Mouse (Mus musculus): ENCODE results near the gene Acap1.
"Not testable (repeated sequence)": the region's sequence is repeated elsewhere in the genome, so short reads cannot be mapped to it uniquely, and the experiment has no call there.

Gene Acap1

DNA sequence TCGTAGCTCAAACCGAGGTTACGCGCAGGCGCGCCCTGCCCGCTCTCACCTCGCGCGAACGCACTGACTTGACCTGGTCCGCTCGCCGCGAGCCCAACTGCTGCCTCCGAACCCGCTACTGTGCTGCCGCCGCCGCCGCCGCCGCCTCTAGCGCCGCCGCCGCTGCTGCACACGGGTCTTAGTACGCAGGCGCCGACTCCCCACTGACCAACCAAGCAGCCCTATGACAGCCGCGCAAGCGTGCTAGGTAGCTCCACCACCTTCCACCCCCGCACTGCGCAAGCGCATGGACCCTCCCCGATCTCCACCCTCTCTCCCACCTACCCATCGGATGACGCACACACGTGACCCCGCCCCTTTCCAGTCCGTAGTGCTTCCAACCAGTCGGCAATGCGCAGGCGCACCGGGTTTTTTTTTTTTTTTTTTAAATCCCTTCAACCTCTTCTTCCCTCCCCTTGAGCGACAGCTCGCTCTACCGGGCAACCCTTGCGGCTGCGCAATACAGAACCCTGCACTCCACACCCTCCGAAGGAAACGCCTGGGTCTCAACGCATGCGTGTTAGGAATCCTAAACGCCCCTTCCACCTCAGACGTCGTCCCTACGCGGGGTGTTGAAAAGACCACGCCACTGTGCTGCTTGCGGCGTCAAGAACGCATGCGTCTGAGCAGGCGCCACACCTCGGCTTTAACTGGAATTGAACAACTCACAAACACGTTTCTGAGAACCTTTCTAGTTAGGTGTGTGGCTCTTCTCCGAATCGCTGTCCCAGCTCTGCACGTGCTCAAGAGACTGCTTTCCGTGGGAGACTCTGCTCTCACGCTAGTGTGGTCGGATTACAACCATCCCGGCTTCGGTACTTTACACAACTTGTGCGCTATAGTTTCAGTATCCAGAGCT lies 26.0 kb upstream of the Acap1 start, which contains the start of gene Eif5a:
Eif5a (minus strand) TSS at position 845 of the 898 bp plus-strand sequence.
- DNase-seq (ENCODE audit: low read depth in 1 of 2, low spot score in 2 of 2): peak; percentile 100

DNA sequence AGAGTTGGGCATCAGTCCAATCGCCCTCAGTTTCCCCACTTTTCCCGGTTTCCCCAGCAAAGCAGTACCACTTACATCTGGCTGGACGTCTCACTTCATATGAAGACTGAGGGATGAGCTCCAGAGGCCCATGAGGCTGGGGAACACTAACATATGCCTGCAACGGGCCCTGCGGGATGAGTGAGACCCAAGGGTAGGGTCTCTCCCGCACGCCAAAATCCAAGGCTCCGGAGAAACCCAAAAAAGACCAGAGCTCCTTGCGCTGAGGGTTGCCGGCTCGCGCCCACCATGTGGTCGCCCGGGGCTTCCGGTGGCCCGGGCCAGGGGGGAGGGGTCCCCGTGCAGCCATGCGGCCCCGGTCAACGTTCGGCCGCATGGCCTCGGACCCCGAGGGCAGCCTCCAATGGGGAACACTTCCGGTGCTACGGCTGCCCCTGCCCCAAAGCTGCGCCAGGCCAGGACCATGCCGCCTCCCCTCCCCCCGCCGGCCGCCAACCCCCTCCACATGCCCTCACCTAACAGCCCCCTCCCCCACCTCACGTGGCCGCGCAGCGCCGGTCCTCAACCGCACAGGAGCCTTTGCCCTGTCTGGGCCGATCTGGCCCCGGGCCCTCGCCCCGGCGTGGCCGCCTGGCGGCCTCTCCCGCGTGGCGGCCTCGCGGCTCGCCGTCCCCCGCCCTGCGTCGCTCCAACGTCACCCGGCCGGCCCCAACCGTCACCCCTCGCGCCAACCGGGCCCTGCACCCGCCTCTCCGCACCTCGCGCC lies 25.1 kb upstream of the Acap1 start:
- DNase-seq (ENCODE audit: low read depth in 1 of 2, low spot score in 2 of 2): no peak

DNA sequence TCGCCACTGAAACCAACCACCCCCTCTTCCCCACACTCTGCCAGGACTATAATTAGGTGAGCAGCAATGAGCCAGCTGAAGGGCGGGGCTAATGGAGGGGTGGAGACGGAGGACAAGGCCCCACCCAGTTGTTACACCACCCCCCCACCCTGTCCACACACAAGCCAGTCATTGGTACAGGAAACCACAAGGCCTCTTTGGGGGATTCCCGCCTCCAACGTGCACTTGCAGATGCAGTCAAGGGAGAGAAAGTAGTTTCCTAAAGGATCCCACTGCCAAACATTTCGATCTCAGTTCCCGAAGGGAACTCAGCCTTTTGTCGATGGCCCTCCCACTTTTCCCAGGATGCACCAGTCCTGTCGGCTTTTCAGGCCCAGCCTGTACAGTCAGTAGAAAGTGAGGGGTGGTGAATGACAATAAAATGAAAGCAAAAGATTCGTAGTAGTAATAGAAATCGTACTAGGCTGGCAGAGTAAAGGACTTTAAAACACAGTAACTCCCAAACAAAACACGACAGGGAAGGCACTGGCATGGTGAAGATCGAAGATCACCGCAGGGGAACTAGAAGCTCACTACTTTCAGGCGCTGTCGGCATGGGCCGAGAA lies 24.4 kb upstream of the Acap1 start:
- peak; percentile 65 to 75 for DNase-seq (ENCODE audit: low read depth in 1 of 2, low spot score in 2 of 2)

GRCm38 (mm10) chr11:69919053-69919452 lies 23.7 kb upstream of the Acap1 start:
- no peak for DNase-seq (ENCODE audit: low read depth in 1 of 2, low spot score in 2 of 2)

DNA sequence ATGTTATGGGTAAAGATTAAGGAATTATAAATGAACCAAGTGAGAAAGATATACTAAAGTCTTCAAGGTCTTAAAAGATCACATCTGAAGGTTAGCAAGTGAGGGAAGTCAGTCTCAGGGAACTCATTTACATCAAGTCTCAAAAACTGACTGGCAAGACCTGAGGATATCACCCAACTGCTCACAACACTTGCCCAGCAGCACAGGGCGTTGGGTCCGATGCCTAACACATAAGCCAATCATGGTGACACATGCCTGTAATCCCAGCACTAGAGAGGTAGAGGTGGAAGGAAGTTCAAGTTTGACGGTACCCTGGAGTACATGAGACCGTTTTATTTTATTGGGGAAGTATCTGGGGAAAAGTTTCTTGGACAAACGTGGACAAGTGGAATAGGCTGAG lies 22.8 kb upstream of the Acap1 start:
- DNase-seq (ENCODE audit: low read depth in 1 of 2, low spot score in 2 of 2): no peak

GRCm38 (mm10) chr11:69917379-69917948 lies 22.1 kb upstream of the Acap1 start:
- DNase-seq (ENCODE audit: low read depth in 1 of 2, low spot score in 2 of 2): no peak

GRCm38 (mm10) chr11:69916652-69917378 lies 21.5 kb upstream of the Acap1 start:
- not testable (repeated sequence) for DNase-seq (ENCODE audit: low read depth in 1 of 2, low spot score in 2 of 2)

DNA sequence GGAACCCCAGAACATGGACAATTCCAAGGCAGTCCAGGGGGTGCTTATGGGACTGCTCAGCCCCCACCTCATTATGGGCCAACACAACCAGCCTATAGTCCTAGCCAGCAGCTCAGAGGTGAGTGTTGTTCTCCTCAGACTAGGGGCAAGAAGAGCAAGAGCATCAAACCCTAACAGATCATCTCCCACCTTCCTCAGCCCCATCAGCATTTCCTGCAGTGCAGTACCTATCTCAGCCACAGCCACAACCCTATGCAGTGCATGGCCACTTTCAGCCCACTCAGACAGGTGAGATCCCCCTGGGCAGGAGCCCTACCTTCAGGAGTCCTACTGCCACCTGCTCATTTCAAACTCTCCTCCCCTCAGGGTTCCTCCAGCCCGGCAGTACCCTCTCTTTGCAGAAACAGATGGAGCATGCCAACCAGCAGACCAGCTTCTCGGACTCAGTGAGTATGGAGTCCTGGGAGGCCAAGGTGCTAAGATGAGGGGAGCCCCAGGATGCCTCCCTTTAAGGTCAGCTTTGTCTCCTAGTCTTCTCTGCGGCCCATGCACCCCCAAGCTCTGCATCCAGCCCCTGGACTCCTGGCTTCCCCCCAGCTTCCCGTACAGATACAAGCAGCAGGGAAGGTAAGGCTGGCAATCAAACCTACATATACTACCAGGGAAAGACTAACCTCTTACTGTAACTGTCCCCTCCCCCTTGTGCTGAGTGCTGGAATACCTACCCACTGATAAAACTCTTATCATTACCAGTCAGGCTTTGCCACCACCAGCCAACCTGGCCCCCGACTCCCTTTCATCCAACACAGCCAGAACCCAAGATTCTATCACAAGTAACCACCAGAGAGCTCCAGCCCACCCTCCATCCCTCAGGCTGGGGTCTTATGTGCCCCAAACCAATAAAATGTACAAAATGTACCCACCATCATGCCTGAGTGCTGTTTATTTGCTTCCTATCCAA lies 20.6 kb upstream of the Acap1 start:
- no peak for DNase-seq (ENCODE audit: low read depth in 1 of 2, low spot score in 2 of 2)

DNA sequence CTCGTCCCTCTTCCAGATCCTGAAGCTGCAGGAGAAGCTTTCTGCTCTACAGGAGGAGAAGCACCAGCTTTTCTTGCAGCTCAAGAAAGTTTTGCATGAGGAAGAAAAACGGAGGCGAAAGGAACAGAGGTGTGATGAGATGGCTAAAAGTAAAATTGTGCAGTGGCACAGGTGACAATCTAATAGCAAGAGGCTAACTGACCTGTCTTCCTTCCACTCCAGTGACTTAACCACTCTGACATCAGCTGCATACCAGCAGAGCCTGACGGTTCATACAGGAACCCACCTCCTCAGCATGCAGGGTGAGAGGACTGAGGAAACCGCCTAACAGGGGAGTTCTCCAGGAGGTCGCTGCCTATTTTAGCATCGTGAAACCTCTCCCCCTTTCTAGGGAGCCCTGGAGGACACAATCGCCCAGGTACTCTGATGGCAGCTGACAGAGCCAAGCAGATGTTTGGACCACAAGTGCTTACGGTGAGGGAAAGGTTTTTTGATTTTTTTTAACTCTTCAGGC lies 19.6 kb upstream of the Acap1 start:
- DNase-seq (ENCODE audit: low read depth in 1 of 2, low spot score in 2 of 2): no peak

- no peak for DNase-seq (ENCODE audit: low read depth in 1 of 2, low spot score in 2 of 2)
These were observed 19.0 kb upstream of the Acap1 start for GRCm38 (mm10) chr11:69914372-69914764.

- DNase-seq (ENCODE audit: low read depth in 1 of 2, low spot score in 2 of 2): peak in 1 of 2 experiments; percentile 83
These were observed 18.4 kb upstream of the Acap1 start, which contains the start of gene Gps2 for GRCm38 (mm10) chr11:69913554-69914371. TSS of gene Gps2 (plus strand) at chr11:69913888.

DNA sequence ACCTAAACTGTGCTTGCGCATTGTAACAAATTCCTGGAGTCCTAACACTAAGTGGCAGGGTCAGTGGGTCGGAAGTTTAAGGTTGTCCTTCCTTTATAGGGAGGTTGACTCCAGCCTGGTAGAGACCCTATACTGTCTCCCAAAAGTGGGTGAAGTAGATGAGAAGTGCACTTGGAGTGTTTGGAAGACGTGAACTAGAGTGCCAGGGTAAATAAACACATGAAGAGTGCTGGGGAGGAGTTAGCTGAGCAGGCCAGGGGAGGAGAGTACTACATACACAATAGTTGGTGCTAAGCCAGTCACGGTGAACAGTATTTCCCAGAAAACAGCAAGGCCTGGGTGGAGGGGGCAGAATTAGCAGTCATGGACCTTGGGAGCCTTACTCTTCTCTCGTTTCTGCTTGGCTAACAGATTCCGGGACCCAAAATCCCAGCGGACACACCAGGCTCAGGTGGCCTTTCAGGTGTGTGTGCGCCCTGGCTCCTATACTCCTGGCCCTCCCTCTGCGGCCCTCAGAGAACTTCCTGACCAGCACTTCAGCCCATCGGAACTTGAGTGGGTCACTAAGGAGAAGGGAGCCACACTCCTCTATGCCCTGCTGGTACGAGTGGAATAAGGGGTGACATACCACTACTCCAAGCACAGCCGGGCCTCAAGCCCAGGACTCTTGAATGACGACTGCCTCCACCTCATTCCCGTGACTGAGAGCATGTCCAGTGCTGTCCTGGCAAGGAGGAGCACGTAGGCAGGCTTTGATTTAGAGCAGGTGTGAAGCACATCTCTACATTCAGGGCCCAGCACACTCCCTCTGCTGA lies 17.6 kb upstream of the Acap1 start:
- DNase-seq (ENCODE audit: low read depth in 1 of 2, low spot score in 2 of 2): no peak

DNA sequence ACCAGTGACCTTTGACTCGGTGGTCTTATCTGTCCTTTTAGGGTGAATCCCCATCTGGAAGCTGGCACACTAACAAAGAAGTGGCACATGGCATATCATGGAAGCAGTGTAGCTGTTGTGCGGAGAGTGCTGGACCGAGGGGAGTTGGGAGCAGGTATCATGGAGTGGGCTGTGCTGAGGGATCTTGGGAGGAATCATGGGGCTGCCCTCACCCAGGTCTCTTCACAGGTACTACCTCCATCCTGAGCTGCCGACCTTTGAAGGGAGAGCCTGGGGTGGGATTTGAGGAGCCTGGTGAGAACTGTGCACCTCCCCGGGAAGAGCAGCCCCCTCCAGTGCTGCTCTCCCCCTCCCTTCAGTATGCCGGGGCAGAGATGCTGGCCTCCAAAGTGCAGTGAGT lies 16.4 kb upstream of the Acap1 start:
- DNase-seq (ENCODE audit: low read depth in 1 of 2, low spot score in 2 of 2): no peak

DNA sequence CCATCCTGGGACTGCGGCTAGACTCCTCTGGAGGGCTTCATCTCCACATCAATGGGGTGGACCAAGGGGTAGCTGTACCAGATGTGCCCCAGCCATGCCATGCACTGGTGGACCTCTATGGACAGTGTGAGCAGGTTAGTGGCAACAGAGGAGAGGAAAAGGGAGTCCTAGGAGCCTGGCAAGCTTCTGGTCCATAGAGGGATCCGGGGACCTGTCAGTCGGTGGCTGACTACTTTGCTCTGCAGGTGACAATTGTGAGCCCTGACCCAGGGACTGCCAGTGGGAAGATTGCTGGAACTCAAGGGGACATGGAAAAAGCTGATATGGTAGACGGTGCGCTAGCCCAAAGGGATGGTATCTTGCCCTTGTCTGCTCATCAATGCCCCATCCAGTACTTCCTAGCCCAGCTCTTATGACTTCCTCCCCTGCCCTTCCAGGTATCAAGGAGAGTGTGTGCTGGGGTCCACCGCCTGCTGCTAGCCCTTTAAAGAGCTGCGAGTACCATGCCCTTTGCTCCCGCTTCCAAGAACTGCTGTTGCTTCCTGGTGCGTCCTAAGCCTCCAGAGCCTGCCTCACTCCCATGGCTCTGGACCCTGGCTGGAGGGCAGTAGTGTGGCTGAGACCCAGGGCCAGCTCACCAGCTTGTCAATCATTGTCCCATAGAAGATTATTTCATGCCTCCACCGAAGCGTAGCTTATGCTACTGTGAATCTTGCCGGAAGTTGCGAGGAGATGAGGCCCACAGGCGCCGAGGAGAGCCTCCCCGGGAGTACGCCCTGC lies 15.6 kb upstream of the Acap1 start:
- no peak for DNase-seq (ENCODE audit: low read depth in 1 of 2, low spot score in 2 of 2)

DNA sequence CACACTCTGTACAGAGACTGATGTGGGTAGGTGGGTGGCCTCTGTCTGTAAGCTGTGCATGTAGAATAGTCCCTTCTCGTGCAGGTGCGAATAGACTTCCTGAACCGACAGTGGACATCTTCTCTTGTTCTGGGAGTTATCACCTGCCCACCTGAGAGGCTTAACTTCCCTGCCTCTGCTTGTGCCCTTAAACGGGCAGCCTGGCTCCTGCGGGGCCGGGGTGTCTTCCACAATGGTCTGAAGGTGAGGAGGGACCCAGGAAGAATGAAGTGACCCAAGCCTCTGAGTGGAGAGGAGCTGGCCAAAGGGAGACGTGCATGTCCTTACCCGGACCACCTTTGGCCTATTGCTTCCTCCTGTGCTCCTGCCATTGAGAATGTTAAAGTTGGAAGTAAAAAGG lies 14.8 kb upstream of the Acap1 start:
- DNase-seq (ENCODE audit: low read depth in 1 of 2, low spot score in 2 of 2): no peak

DNA sequence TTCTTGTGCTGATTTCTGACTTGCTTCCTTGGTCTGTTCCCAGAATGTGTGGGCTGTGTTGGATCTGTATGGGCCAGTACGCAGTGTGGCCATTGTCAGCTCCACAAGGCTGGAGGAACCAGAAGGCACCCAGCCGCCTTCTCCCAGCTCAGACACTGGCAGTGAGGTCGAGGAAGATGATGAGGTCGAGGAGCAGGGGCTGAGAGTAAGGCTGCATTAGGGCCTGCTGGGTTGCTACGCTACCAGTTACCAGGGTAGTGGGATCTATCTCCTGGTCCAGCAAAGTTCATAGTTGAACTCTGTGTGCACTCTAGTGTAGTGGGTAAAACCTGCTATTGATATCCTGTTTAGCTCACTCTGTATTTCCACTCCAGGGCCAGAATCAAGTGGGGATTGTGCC lies 13.8 kb upstream of the Acap1 start:
- no peak for DNase-seq (ENCODE audit: low read depth in 1 of 2, low spot score in 2 of 2)

GRCm38 (mm10) chr11:69908645-69909044 lies 13.3 kb upstream of the Acap1 start:
- DNase-seq (ENCODE audit: low read depth in 1 of 2, low spot score in 2 of 2): no peak
